Mouse (Mus musculus) heart, embryonic 15.5 days (tissue): Measurements from ENCODE around the gene Cfd. TPM values are rescaled to one million over a fixed set of nuclear protein-coding genes. Genes with fewer than 3 reads are reported as not detected.
"Not testable (repeated sequence)": the region's sequence is repeated elsewhere in the genome, so short reads cannot be mapped to it uniquely, and the experiment has no call there.

Source experiments
- ATAC-seq: fragments of 200-750 bp; cut with Nextera tagmentation; replicated peaks from 2 replicates; pipeline ENCODE4 v1.8.0; 2017; ENCODE audit warnings: low read depth, moderate TSS enrichment; ENCODE audit not compliant: insufficient number of reproducible peaks, insufficient read depth, low FRiP score
- H3K27ac ChIP-seq: fragments of 300-500 bp; sonication (generic); 2 replicates; pipeline ENCODE4 v1.5.1; 2015; ENCODE audit warnings: mild to moderate bottlenecking, inconsistent platforms
- H3K27me3 ChIP-seq: fragments of 300-500 bp; sonication (generic); 2 replicates; pipeline ENCODE4 v1.6.1; 2015; ENCODE audit warnings: inconsistent platforms
- H3K36me3 ChIP-seq: fragments of 300-500 bp; sonication (generic); 2 replicates; pipeline ENCODE4 v1.6.1; 2015; ENCODE audit warnings: mild to moderate bottlenecking, inconsistent platforms
- H3K4me1 ChIP-seq: fragments of 300-500 bp; sonication (generic); replicated peaks from 2 replicates; pipeline ENCODE4 v1.6.1; 2015; ENCODE audit warnings: inconsistent platforms
- H3K4me2 ChIP-seq: fragments of 300-500 bp; sonication (generic); 2 replicates; pipeline ENCODE4 v1.6.1; 2015; ENCODE audit warnings: inconsistent platforms, mild to moderate bottlenecking, moderate library complexity
- H3K4me3 ChIP-seq: fragments of 300-500 bp; sonication (generic); 2 replicates; pipeline ENCODE4 v1.5.1; 2015; ENCODE audit warnings: mild to moderate bottlenecking, inconsistent platforms
- H3K9ac ChIP-seq: fragments of 300-500 bp; sonication (generic); 2 replicates; pipeline ENCODE4 v1.6.1; 2015; ENCODE audit warnings: mild to moderate bottlenecking, inconsistent platforms
- H3K9me3 ChIP-seq: fragments of 300-500 bp; sonication (generic); replicated peaks from 2 replicates; pipeline ENCODE4 v1.6.1; 2016; ENCODE audit warnings: inconsistent platforms
- WGBS: fragments of 180-500 bp; shearing (Covaris S2); methylation state at CpG from one replicate; pipeline ENCODE4 v1.1.7; 2015; ENCODE audit warnings: mixed read lengths; 5-methylcytosine and 5-hydroxymethylcytosine counted together
- polyA plus RNA-seq: library from polyadenylated mRNA; unstranded; fragments of >200 nt; fragmentation: Nextera tagmentation; extraction: Ambion mirVana; gene quantifications from 2 replicates; pipeline ENCODE4 v1.2.1, GENCODE M21; 2015

The Cfd gene
- polyA plus RNA-seq, 1 experiment from 2014 or later, result not detected

- peak; percentile 78 for ATAC-seq
- Histone ChIP-seq H3K27me3 (0 out of 2 replicates have a peak, but pooled peaks cover 4% of the 10 kb centered on the region), H3K4me1 (peaks cover 19% of the 10 kb centered on the region), H3K36me3 (no peaks in the 10 kb centered on the region; the same call in 1 of the 2 replicates), H3K4me3 (peak within 1 kb of the TSS; percentile 66), H3K4me2 (peak within 1 kb of the TSS; percentile 96), H3K9me3 (no peaks in the 10 kb centered on the region), H3K9ac (peak within 1 kb of the TSS; percentile 76), H3K27ac (no peak within 1 kb of the TSS)
- WGBS, result 3% methylated on average over 29 of the region's 57 CpGs
Observed at GRCm38 (mm10) chr10:79874290-79874862, 16.3 kb upstream of the Cfd start, which contains the start of the genes Prtn3 and Plppr3. TSS of gene Prtn3 (plus strand) at chr10:79874476. TSS of gene Plppr3 (minus strand) at chr10:79874634.

- Histone ChIP-seq H3K36me3 (no peaks in the 10 kb centered on the region), H3K27ac (no peak overlapping the region), H3K9ac (no peak overlapping the region), H3K4me1 (peaks cover 32% of the 10 kb centered on the region), H3K4me3 (no peak overlapping the region), H3K9me3 (no peaks in the 10 kb centered on the region), H3K4me2 (no peak overlapping the region), H3K27me3 (peaks cover 12% of the 10 kb centered on the region)
- no peak for ATAC-seq
- 19% methylated on average over 1 of the region's 1 CpGs for WGBS
Observed at GRCm38 (mm10) chr10:79877174-79877573, 13.5 kb upstream of the Cfd start.

- H3K9me3 ChIP-seq, result no peaks in the 10 kb centered on the region
- 58% methylated on average over 12 of the region's 12 CpGs for WGBS
- no peak for ATAC-seq
- no peak overlapping the region for H3K9ac ChIP-seq
- H3K36me3 ChIP-seq, result no peaks in the 10 kb centered on the region
- H3K4me1 ChIP-seq, result peaks cover 37% of the 10 kb centered on the region
- H3K27me3 ChIP-seq, result peaks cover 14% of the 10 kb centered on the region
- no peak overlapping the region for H3K27ac ChIP-seq
- 0 out of 2 replicates have a peak overlapping the region, but pooled peaks have one; percentile 10 for H3K4me2 ChIP-seq
- H3K4me3 ChIP-seq, result no peak overlapping the region
Observed at GRCm38 (mm10) chr10:79877757-79878156, 12.9 kb upstream of the Cfd start.

GRCm38 (mm10) chr10:79879527-79879926 is 11.1 kb upstream of the Cfd start:
- no peaks in the 10 kb centered on the region for H3K9me3 ChIP-seq
- WGBS, result 33% methylated on average over 3 of the region's 3 CpGs
- H3K4me3 ChIP-seq, result no peak overlapping the region
- H3K9ac ChIP-seq, result no peak overlapping the region
- no peaks in the 10 kb centered on the region for H3K36me3 ChIP-seq
- ATAC-seq, result no peak
- no peak overlapping the region for H3K27ac ChIP-seq
- H3K4me2 ChIP-seq, result no peak overlapping the region
- H3K27me3 ChIP-seq, result peaks cover 15% of the 10 kb centered on the region
- H3K4me1 ChIP-seq, result peaks cover 38% of the 10 kb centered on the region

- no peak for ATAC-seq
- no peak overlapping the region for H3K27ac ChIP-seq
- H3K4me3 ChIP-seq, result no peak overlapping the region
- WGBS, result 20% methylated on average over 9 of the region's 9 CpGs
- H3K9me3 ChIP-seq, result no peaks in the 10 kb centered on the region
- H3K4me1 ChIP-seq, result peaks cover 35% of the 10 kb centered on the region
- H3K27me3 ChIP-seq, result peaks cover 12% of the 10 kb centered on the region
- no peak overlapping the region for H3K4me2 ChIP-seq
- no peaks in the 10 kb centered on the region for H3K36me3 ChIP-seq
- H3K9ac ChIP-seq, result no peak overlapping the region
Observed at GRCm38 (mm10) chr10:79880721-79881120, 9.9 kb upstream of the Cfd start.

- Histone ChIP-seq H3K4me3 (peak overlapping the region; percentile 18), H3K9ac (peak overlapping the region; percentile 7; the same call in 1 of the 2 replicates), H3K9me3 (no peaks in the 10 kb centered on the region), H3K36me3 (no peaks in the 10 kb centered on the region), H3K4me1 (peaks cover 35% of the 10 kb centered on the region), H3K4me2 (peak overlapping the region; percentile 54), H3K27me3 (peaks cover 12% of the 10 kb centered on the region), H3K27ac (no peak overlapping the region)
- no peak for ATAC-seq
- WGBS, result 5% methylated on average over 22 of the region's 22 CpGs
Observed at GRCm38 (mm10) chr10:79881981-79882380, 8.7 kb upstream of the Cfd start.

- peak overlapping the region; percentile 5 for H3K4me2 ChIP-seq
- no peaks in the 10 kb centered on the region for H3K36me3 ChIP-seq
- no peak overlapping the region for H3K4me3 ChIP-seq
- H3K9me3 ChIP-seq, result no peaks in the 10 kb centered on the region
- H3K27me3 ChIP-seq, result peaks cover 14% of the 10 kb centered on the region
- H3K4me1 ChIP-seq, result peaks cover 35% of the 10 kb centered on the region
- ATAC-seq, result no peak
- H3K27ac ChIP-seq, result no peak overlapping the region
- no peak overlapping the region for H3K9ac ChIP-seq
- 18% methylated on average over 22 of the region's 22 CpGs for WGBS
Observed at GRCm38 (mm10) chr10:79883297-79884084, 7.2 kb upstream of the Cfd start.

- H3K9ac ChIP-seq, result no peak overlapping the region
- no peak overlapping the region for H3K4me2 ChIP-seq
- no peak overlapping the region for H3K4me3 ChIP-seq
- no peaks in the 10 kb centered on the region for H3K36me3 ChIP-seq
- H3K4me1 ChIP-seq, result peaks cover 33% of the 10 kb centered on the region
- H3K27me3 ChIP-seq, result peaks cover 14% of the 10 kb centered on the region
- ATAC-seq, result no peak; the same call in 1 of the 2 replicates
- 38% methylated on average over 4 of the region's 4 CpGs for WGBS
- H3K9me3 ChIP-seq, result no peaks in the 10 kb centered on the region
- no peak overlapping the region for H3K27ac ChIP-seq
Observed at GRCm38 (mm10) chr10:79884446-79884845, 6.2 kb upstream of the Cfd start.

GRCm38 (mm10) chr10:79884938-79885337 is 5.7 kb upstream of the Cfd start:
- peaks cover 30% of the 10 kb centered on the region for H3K4me1 ChIP-seq
- not testable (repeated sequence) for H3K36me3 ChIP-seq, H3K9ac ChIP-seq, ATAC-seq, H3K4me2 ChIP-seq, H3K27ac ChIP-seq, H3K4me3 ChIP-seq, H3K9me3 ChIP-seq
- H3K27me3 ChIP-seq, result peaks cover 14% of the 10 kb centered on the region
- WGBS, result 64% methylated on average over 3 of the region's 3 CpGs

GRCm38 (mm10) chr10:79886054-79886453 is 4.6 kb upstream of the Cfd start, which contains the start of gene Elane:
TSS of gene Elane (plus strand) at chr10:79886247.
- peaks cover 7% of the 10 kb centered on the region for H3K27me3 ChIP-seq
- H3K27ac ChIP-seq, result no peak within 1 kb of the TSS
- 78% methylated on average over 6 of the region's 6 CpGs for WGBS
- no peak within 1 kb of the TSS for H3K4me3 ChIP-seq
- no peak within 1 kb of the TSS for H3K9ac ChIP-seq
- no peaks in the 10 kb centered on the region for H3K9me3 ChIP-seq
- H3K36me3 ChIP-seq, result no peaks in the 10 kb centered on the region
- ATAC-seq, result no peak
- no peak within 1 kb of the TSS for H3K4me2 ChIP-seq
- H3K4me1 ChIP-seq, result peaks cover 30% of the 10 kb centered on the region

- Histone ChIP-seq H3K4me1 (peaks cover 27% of the 10 kb centered on the region), H3K9ac (no peak overlapping the region), H3K27ac (no peak overlapping the region), H3K27me3 (peaks cover 9% of the 10 kb centered on the region; the same call in 1 of the 2 replicates), H3K36me3 (no peaks in the 10 kb centered on the region), H3K4me3 (no peak overlapping the region), H3K9me3 (no peaks in the 10 kb centered on the region), H3K4me2 (no peak overlapping the region)
- no peak for ATAC-seq
- 78% methylated on average over 8 of the region's 8 CpGs for WGBS
Observed at GRCm38 (mm10) chr10:79886611-79887010, 4.0 kb upstream of the Cfd start.
